Mouse (Mus musculus) adrenal gland, postnatal 36 days (tissue): Measurements from ENCODE around the gene Tbcd. TPM values are rescaled to one million over a fixed set of nuclear protein-coding genes. Genes with fewer than 3 reads are reported as not detected.
"Not testable (repeated sequence)": the region's sequence is repeated elsewhere in the genome, so short reads cannot be mapped to it uniquely, and the experiment has no call there.

Experiments used
- DNase-seq, 2 experiments: peaks; one replicate each; pipeline ENCODE4 v3.0.0; 2021; ENCODE audit warnings: mixed read lengths in 1 of 2
- total RNA-seq, 2 experiments: library from RNA; stranded (reverse); gene quantifications; 2 replicates each; pipeline ENCODE4 v1.2.3; 2021

The Tbcd gene
- total RNA-seq, 2 experiments from 2014 or later, result 31.5 to 39.4 TPM

DNA sequence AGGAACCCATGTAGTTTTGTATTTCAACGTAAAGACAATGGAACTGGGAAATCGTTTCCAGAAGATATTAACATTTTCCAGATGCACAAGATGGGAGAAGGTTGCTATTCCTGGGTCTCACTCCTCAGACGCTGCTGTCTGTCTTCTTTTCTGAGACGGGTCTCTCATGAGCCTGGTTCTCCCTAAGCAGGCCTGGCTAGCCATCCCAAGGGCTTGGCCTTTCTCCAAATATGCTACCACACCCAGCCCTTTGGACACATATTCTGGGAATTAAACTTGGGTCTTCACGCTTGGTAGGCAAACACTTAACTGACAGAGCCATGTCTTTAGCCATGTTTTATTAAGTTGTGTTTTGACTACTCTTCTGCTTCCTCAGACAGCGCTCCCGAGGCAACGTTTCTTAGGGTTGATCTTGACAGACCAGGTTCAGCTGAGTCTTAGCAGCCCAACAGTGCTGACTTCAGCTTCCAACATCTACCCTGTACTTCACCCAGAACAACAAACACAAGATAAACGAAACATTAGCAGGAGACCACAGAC lies 202.7 kb downstream of the Tbcd start:
- no peak for DNase-seq

DNA sequence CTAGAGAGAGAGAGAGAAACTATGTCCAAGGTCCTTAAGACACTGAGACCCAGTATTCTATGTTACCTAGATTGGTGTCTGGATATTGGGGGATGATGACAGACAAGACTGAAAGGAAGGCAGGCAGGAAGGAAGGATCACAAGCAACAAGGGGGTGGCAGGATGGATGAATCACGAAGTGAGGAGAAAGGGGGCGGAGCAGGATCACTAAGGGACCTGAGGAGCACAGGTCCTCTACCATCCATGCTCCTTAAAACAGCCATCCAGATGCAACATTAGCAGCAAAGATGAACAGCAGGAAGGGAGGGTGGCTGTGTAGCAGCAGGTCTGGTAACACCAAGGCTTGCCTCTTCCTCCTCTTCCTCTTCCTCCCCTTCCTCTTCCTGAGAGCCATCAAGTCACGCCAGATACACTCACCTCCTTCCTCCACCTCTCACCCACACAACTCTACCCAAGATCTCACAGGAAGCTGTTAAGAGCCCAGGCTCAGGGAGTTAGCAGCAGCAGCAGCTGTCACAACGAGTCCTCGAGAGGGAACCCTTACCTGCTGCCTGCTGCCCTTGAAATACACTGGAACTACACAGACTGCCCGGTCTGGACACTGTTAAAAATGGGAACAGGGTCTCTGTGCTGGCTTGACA lies 203.5 kb downstream of the Tbcd start:
- DNase-seq, result no peak

DNA sequence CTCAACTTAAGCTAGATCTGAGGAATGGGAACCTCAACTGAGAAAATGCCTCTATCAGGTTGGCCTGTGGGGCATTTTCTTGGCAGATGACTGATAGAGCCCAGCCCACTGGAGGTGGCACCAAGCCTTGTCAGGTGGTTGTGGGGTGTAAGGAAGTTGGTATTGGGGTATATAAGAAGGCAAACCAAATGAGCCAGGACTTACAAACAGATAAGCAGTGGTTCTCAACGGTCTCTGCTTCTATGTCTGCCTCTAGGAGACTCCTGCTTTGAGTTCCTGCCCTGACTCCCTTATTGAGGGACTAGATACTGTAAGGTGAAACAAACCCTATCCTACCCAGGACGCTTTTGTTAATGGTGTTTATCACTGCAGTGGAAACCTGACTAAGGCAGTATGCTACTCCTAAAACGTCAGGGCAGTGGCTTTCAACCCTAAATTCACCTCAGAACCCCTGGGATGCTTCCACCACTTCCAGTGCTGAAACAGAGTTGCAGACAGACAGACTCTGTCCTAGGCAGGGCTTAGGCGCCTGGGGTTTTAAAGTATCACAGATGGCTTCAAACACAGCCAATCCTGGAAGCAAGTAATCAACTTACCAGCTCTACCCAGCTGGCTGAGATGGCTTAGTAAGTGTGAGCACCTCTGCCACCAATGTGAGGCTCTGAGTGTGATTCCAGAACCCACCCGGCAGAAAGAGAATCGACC lies 204.2 kb downstream of the Tbcd start:
- no peak for DNase-seq

DNA sequence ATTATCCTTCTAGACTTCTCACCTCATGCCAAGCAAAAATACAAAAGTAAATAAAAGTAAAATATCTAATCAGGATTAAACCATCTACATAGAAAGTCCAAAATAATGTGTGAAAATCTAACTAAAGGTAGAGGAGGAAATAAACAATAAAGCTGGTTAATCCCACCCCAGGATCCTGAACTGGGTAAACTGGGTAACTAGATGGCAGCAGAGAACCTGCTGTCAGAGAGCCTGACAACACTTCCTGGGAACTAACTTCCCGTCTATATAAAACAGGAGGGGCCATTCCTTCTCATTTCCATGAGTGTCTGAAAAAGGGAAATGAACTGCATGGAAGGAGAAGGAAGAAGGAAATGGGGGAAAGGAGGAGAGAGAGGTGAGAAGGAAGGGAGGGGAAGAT lies 206.4 kb downstream of the Tbcd start:
- no peak for DNase-seq

DNA sequence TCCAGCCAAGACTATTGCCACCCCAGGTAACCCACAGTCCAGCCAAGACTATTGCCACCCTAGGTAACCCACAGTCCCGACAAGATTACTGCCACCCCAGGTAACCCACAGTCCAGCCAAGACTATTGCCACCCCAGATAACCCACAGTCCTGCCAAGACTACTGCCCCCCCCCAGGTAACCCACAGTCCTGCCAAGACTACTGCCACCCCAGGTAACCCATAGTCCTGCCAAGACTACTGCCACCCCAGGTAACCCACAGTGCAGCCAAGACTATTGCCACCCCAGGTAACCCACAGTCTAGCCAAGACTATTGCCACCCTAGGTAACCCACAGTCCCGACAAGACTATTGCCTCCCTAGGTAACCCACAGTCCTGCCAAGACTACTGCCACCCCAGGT lies 208.9 kb downstream of the Tbcd start:
- not testable (repeated sequence) for DNase-seq

DNA sequence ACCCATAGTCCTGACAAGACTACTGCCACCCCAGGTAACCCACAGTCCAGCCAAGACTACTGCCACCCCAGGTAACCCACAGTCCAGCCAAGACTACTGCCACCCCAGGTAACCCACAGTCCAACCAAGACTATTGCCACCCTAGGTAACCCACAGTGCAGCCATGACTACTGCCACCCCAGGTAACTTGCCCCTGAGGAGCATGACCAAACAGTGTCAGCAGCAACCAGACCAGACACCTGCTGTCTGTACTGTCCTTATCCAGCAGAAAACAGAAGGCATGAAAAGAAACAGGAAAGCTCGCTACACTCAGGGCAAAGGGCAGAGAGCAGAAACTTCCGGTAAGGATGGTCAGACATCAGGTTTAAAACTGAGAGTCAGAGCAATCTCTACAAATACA lies 209.4 kb downstream of the Tbcd start:
- no peak for DNase-seq

Other genes starting within 250 kb of the Tbcd start
- 10 to 100 TPM in 1 of 2 experiments, 1 to 10 TPM in 1; 9.1 to 11.5 TPM for gene Hexdc, start 247.5 kb upstream of the Tbcd start, total RNA-seq
- 10 to 100 TPM; 22.6 to 30.5 TPM for gene Ogfod3, start 247.2 kb upstream of the Tbcd start, total RNA-seq
- gene Cybc1, start 222.6 kb upstream of the Tbcd start, total RNA-seq, result 10 to 100 TPM; 20.6 to 21.0 TPM
- gene Narf, start 214.7 kb upstream of the Tbcd start, total RNA-seq, result 10 to 100 TPM; 18.7 to 27.3 TPM
- 10 to 100 TPM; 35.0 to 45.5 TPM for gene Foxk2, start 192.0 kb upstream of the Tbcd start, total RNA-seq
- 10 to 100 TPM; 56.7 to 67.2 TPM for gene Wdr45b, start 97.5 kb upstream of the Tbcd start, total RNA-seq
- 1 to 10 TPM; 5.6 to 6.7 TPM for gene Rab40b, start 63.7 kb upstream of the Tbcd start, total RNA-seq
- 10 to 100 TPM; 15.1 to 17.8 TPM for gene Fn3krp, start 30.5 kb upstream of the Tbcd start, total RNA-seq
- gene Fn3k, start 17.0 kb upstream of the Tbcd start, total RNA-seq, result 1 to 10 TPM; 4.4 to 6.9 TPM
- under 1 TPM in 1 of 2 experiments, not detected in 1; 0.40 TPM for gene Zfp750, start 67.4 kb downstream of the Tbcd start, total RNA-seq
- gene B3gntl1, start 221.2 kb downstream of the Tbcd start, total RNA-seq, result 10 to 100 TPM in 1 of 2 experiments, 1 to 10 TPM in 1; 6.8 to 11.9 TPM
- gene Metrnl, start 249.6 kb downstream of the Tbcd start, total RNA-seq, result 10 to 100 TPM; 36.4 to 37.6 TPM